Mouse (Mus musculus) heart, adult 2 months (tissue): ENCODE data around the gene Lin7a.

Experiments
- CTCF ChIP-seq: fragments of 200-600 bp; IDR thresholded peaks from 2 replicates; pipeline ENCODE4 v1.8.1; 2022; ENCODE audit warnings: antibody characterized with exemption, mild to moderate bottlenecking, moderate library complexity
- POLR2A ChIP-seq: fragments of 200-500 bp; IDR thresholded peaks from 2 replicates; pipeline ENCODE4 v1.6.1; 2011; ENCODE audit warnings: mild to moderate bottlenecking, low read depth, low read length, control low read depth; ENCODE audit not compliant: insufficient read depth

DNA sequence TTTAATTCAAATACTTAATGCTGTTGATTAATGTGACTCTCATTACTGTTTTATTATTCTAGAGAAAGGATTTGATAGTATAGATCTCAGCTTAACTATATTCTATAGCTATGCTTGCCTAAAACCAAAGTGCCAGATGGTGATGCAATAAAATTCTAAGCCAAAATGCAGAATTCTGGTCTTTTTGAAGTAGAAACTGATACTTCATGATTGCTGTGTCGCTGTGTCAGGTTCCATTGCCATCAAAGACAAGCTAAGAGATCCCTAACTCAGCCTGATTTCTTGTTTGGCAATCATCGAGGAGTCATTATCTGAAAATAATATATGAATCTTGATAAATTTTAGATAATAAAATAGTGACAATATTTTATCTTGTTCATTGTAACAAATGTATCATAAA, 38.3 kb upstream of the Lin7a start:
- TF ChIP-seq CTCF (no peak), POLR2A (no peak)
